Mouse (Mus musculus) heart, postnatal 0 days (tissue): ENCODE measurements at regions not wholly inside any gene's neighbourhood (a gene's known extent, or its start where the extent isn't known, plus 50 kb on each side); places are given as distances from the start of the nearest gene placed in this dataset.
A peak's percentile ranks its signal among the peaks of the same experiment; 100 is the strongest.

Experiments
- ATAC-seq: fragments of 200-750 bp; cut with Nextera tagmentation; 2 replicates; pipeline ENCODE4 v1.8.0; 2017; ENCODE audit warnings: low read depth, moderate number of reproducible peaks, moderate library complexity; ENCODE audit not compliant: insufficient read depth
- DNase-seq: peaks from one replicate; pipeline ENCODE4 v3.0.0-alpha.2; 2016; ENCODE audit warnings: low spot score
- H3K27ac ChIP-seq: fragments of 300-500 bp; sonication (generic); 2 replicates; pipeline ENCODE4 v1.5.1; 2014; ENCODE audit warnings: low read depth, mild to moderate bottlenecking
- H3K27me3 ChIP-seq: fragments of 300-500 bp; sonication (generic); 2 replicates; pipeline ENCODE4 v1.6.1; 2014; ENCODE audit warnings: low read length, mixed read lengths; ENCODE audit not compliant: control insufficient read depth, insufficient read depth
- H3K36me3 ChIP-seq: fragments of 300-500 bp; sonication (generic); replicated peaks from 2 replicates; pipeline ENCODE4 v1.6.1; 2014; ENCODE audit warnings: low read length, mixed read lengths; ENCODE audit not compliant: control insufficient read depth, insufficient read depth
- H3K4me1 ChIP-seq: fragments of 300-500 bp; sonication (generic); 2 replicates; pipeline ENCODE4 v1.6.1; 2014; ENCODE audit warnings: antibody characterized with exemption; ENCODE audit not compliant: control insufficient read depth, insufficient read depth
- H3K4me2 ChIP-seq: fragments of 300-500 bp; sonication (generic); 2 replicates; pipeline ENCODE4 v1.6.1; 2014; ENCODE audit warnings: low read depth, mild to moderate bottlenecking, low read length, moderate library complexity
- H3K4me3 ChIP-seq: fragments of 300-500 bp; sonication (generic); 2 replicates; pipeline ENCODE4 v1.5.1; 2014; ENCODE audit warnings: low read depth, low read length
- H3K9ac ChIP-seq: fragments of 300-500 bp; sonication (generic); replicated peaks from 2 replicates; pipeline ENCODE4 v1.6.1; 2014; ENCODE audit warnings: low read depth, low read length, mixed read lengths
- H3K9me3 ChIP-seq: fragments of 300-500 bp; sonication (generic); replicated peaks from 2 replicates; pipeline ENCODE4 v1.6.1; 2016; ENCODE audit warnings: low read length; ENCODE audit not compliant: control insufficient read depth
- CTCF ChIP-seq: IDR thresholded peaks from 2 replicates; pipeline ENCODE4 v1.5.1; 2016; ENCODE audit warnings: antibody characterized with exemption, control low read depth, low read depth
- EP300 ChIP-seq: IDR thresholded peaks from 2 replicates; pipeline ENCODE4 v1.6.1; 2016; ENCODE audit warnings: antibody characterized with exemption, low read depth
- WGBS: fragments of 180-500 bp; shearing (Covaris S2); extraction: QIAGEN DNeasy Blood & Tissue Kit; methylation state at CpG from one replicate; pipeline ENCODE4 v1.1.7; 2014; 5-methylcytosine and 5-hydroxymethylcytosine counted together

GRCm38 (mm10) chr12:35314035-35314434 lies 220.8 kb downstream of the Ahr start:
- Histone ChIP-seq H3K4me3 (no peak overlapping the region), H3K36me3 (no peaks in the 10 kb centered on the region), H3K4me2 (no peak overlapping the region), H3K9ac (no peak overlapping the region), H3K27ac (no peak overlapping the region), H3K9me3 (no peaks in the 10 kb centered on the region), H3K4me1 (no peaks in the 10 kb centered on the region), H3K27me3 (no peaks in the 10 kb centered on the region)
- DNase-seq, result no peak
- no peak for ATAC-seq
- TF ChIP-seq CTCF (no peak), EP300 (no peak)
- WGBS, result 91% methylated on average over 2 of the region's 2 CpGs

GRCm38 (mm10) chr12:35313191-35313925 lies 221.5 kb downstream of the Ahr start:
- no peak for ATAC-seq
- Histone ChIP-seq H3K4me2 (no peak overlapping the region), H3K27ac (no peak overlapping the region), H3K4me3 (no peak overlapping the region), H3K27me3 (no peaks in the 10 kb centered on the region), H3K9me3 (no peaks in the 10 kb centered on the region), H3K4me1 (no peaks in the 10 kb centered on the region), H3K36me3 (no peaks in the 10 kb centered on the region), H3K9ac (no peak overlapping the region)
- peak; percentile 22 for DNase-seq
- 48% methylated on average over 11 of the region's 11 CpGs for WGBS
- TF ChIP-seq EP300 (no peak), CTCF (no peak)

- no peaks in the 10 kb centered on the region for H3K9me3 ChIP-seq
Measured at GRCm38 (mm10) chr12:35308537-35308936, 226.3 kb downstream of the Ahr start.

GRCm38 (mm10) chr12:35303764-35304717 lies 230.8 kb downstream of the Ahr start:
- TF ChIP-seq CTCF (no peak), EP300 (no peak)
- 73% methylated on average over 3 of the region's 3 CpGs for WGBS
- Histone ChIP-seq H3K27ac (no peak overlapping the region), H3K4me1 (no peaks in the 10 kb centered on the region), H3K9ac (no peak overlapping the region), H3K4me3 (no peak overlapping the region), H3K9me3 (no peaks in the 10 kb centered on the region), H3K36me3 (no peaks in the 10 kb centered on the region), H3K27me3 (no peaks in the 10 kb centered on the region), H3K4me2 (no peak overlapping the region)
- ATAC-seq, result no peak
- DNase-seq, result no peak

More at GRCm38 (mm10) chr12:35308537-35308936, 226.3 kb downstream of the Ahr start:
- Histone ChIP-seq H3K27ac (no peak overlapping the region), H3K36me3 (no peaks in the 10 kb centered on the region), H3K4me3 (no peak overlapping the region), H3K4me2 (no peak overlapping the region), H3K27me3 (no peaks in the 10 kb centered on the region), H3K4me1 (no peaks in the 10 kb centered on the region), H3K9ac (no peak overlapping the region)
- DNase-seq (peak; percentile 34), ATAC-seq (no peak)
- TF ChIP-seq CTCF (peak; percentile 30), EP300 (no peak)

- DNase-seq, result no peak
- WGBS, result 68% methylated on average over 2 of the region's 2 CpGs
- Histone ChIP-seq H3K27me3 (no peaks in the 10 kb centered on the region), H3K27ac (no peak overlapping the region), H3K9ac (no peak overlapping the region), H3K4me3 (no peak overlapping the region), H3K4me1 (no peaks in the 10 kb centered on the region), H3K36me3 (no peaks in the 10 kb centered on the region), H3K4me2 (no peak overlapping the region), H3K9me3 (no peaks in the 10 kb centered on the region)
- no peak for ATAC-seq
- TF ChIP-seq EP300, result no peak
- no peak for TF ChIP-seq CTCF
Measured at GRCm38 (mm10) chr12:35303188-35303587, 231.7 kb downstream of the Ahr start.
